Mouse (Mus musculus): Measurements from ENCODE around the gene Ankrd34a. TPM values are rescaled to one million over a fixed set of nuclear protein-coding genes. Genes with fewer than 3 reads are reported as not detected.

Ankrd34a gene
- polyA plus RNA-seq, 1 experiment from 2014 or later, result 3.1 TPM

GRCm38 (mm10) chr3:96564633-96565032 is 31.8 kb upstream of the Ankrd34a start:
- H3K4me3 ChIP-seq, result no peak overlapping the region
- H3K27ac ChIP-seq, result no peak overlapping the region
- peaks cover 22% of the 10 kb centered on the region for H3K36me3 ChIP-seq
- WGBS, result 43% methylated on average over 7 of the region's 7 CpGs
- no peaks in the 10 kb centered on the region for H3K9me3 ChIP-seq
- peak overlapping the region; percentile 14; the same call in 1 of the 2 replicates for H3K4me2 ChIP-seq (replicated peaks)
- peaks cover 32% of the 10 kb centered on the region for H3K4me1 ChIP-seq
- peak overlapping the region; percentile 25; the same call in 1 of the 2 replicates for H3K9ac ChIP-seq
- no peak for ATAC-seq (ENCODE audit: low FRiP score, low read depth)
- H3K27me3 ChIP-seq, result no peaks in the 10 kb centered on the region

GRCm38 (mm10) chr3:96565105-96565504 is 31.3 kb upstream of the Ankrd34a start:
- no peak overlapping the region; the same call in 1 of the 2 replicates for H3K9ac ChIP-seq
- H3K9me3 ChIP-seq, result no peaks in the 10 kb centered on the region
- no peak for ATAC-seq (ENCODE audit: low FRiP score, low read depth)
- 81% methylated on average over 3 of the region's 3 CpGs for WGBS
- H3K36me3 ChIP-seq, result peaks cover 17% of the 10 kb centered on the region
- no peak overlapping the region for H3K4me3 ChIP-seq
- peaks cover 27% of the 10 kb centered on the region for H3K4me1 ChIP-seq
- H3K27me3 ChIP-seq, result no peaks in the 10 kb centered on the region
- no peak overlapping the region for H3K4me2 ChIP-seq (replicated peaks)
- H3K27ac ChIP-seq, result no peak overlapping the region

- Histone ChIP-seq H3K9me3 (no peaks in the 10 kb centered on the region), H3K4me1 (peaks cover 12% of the 10 kb centered on the region), H3K27me3 (no peaks in the 10 kb centered on the region), H3K9ac (no peak overlapping the region), H3K4me3 (no peak overlapping the region), H3K27ac (no peak overlapping the region), H3K36me3 (peaks cover 1% of the 10 kb centered on the region; the same call in 1 of the 2 replicates), H3K4me2 (replicated peaks) (no peak overlapping the region)
- 77% methylated on average over 8 of the region's 8 CpGs for WGBS
- no peak for ATAC-seq (ENCODE audit: low FRiP score, low read depth)
Measured at GRCm38 (mm10) chr3:96566661-96567450, 29.6 kb upstream of the Ankrd34a start.

GRCm38 (mm10) chr3:96568605-96569004 is 27.8 kb upstream of the Ankrd34a start:
- Histone ChIP-seq H3K27ac (peak overlapping the region; percentile 39; the same call in 1 of the 2 replicates), H3K27me3 (no peaks in the 10 kb centered on the region), H3K9me3 (no peaks in the 10 kb centered on the region), H3K36me3 (no peaks in the 10 kb centered on the region), H3K4me3 (no peak overlapping the region), H3K4me1 (peaks cover 12% of the 10 kb centered on the region), H3K9ac (no peak overlapping the region), H3K4me2 (replicated peaks) (no peak overlapping the region)
- 86% methylated on average over 8 of the region's 8 CpGs for WGBS
- no peak for ATAC-seq (ENCODE audit: low FRiP score, low read depth)

- Histone ChIP-seq H3K27ac (no peak overlapping the region), H3K36me3 (no peaks in the 10 kb centered on the region), H3K27me3 (no peaks in the 10 kb centered on the region), H3K4me3 (no peak overlapping the region), H3K4me1 (peaks cover 3% of the 10 kb centered on the region), H3K9ac (no peak overlapping the region), H3K4me2 (replicated peaks) (no peak overlapping the region), H3K9me3 (no peaks in the 10 kb centered on the region)
- 91% methylated on average over 13 of the region's 13 CpGs for WGBS
- ATAC-seq (ENCODE audit: low FRiP score, low read depth), result no peak
Measured at GRCm38 (mm10) chr3:96569506-96569905, 26.9 kb upstream of the Ankrd34a start.

- no peaks in the 10 kb centered on the region for H3K36me3 ChIP-seq
- WGBS, result 85% methylated on average over 11 of the region's 11 CpGs
- H3K27me3 ChIP-seq, result no peaks in the 10 kb centered on the region
- H3K4me2 ChIP-seq (replicated peaks), result no peak overlapping the region
- H3K27ac ChIP-seq, result no peak overlapping the region
- no peaks in the 10 kb centered on the region for H3K9me3 ChIP-seq
- H3K4me3 ChIP-seq, result no peak overlapping the region
- ATAC-seq (ENCODE audit: low FRiP score, low read depth), result no peak
- no peaks in the 10 kb centered on the region for H3K4me1 ChIP-seq
- no peak overlapping the region for H3K9ac ChIP-seq
Measured at GRCm38 (mm10) chr3:96569966-96570605, 26.4 kb upstream of the Ankrd34a start.

GRCm38 (mm10) chr3:96570643-96571042 is 25.8 kb upstream of the Ankrd34a start:
- ATAC-seq (ENCODE audit: low FRiP score, low read depth), result no peak

GRCm38 (mm10) chr3:96571336-96571735 is 25.1 kb upstream of the Ankrd34a start:
- WGBS, result 72% methylated on average over 2 of the region's 2 CpGs
- H3K36me3 ChIP-seq, result no peaks in the 10 kb centered on the region
- no peak overlapping the region for H3K27ac ChIP-seq
- H3K4me1 ChIP-seq, result peaks cover 8% of the 10 kb centered on the region; the same call in 1 of the 2 replicates
- H3K4me3 ChIP-seq, result no peak overlapping the region
- no peaks in the 10 kb centered on the region for H3K9me3 ChIP-seq
- ATAC-seq (ENCODE audit: low FRiP score, low read depth), result no peak
- H3K27me3 ChIP-seq, result no peaks in the 10 kb centered on the region
- H3K4me2 ChIP-seq (replicated peaks), result no peak overlapping the region
- no peak overlapping the region for H3K9ac ChIP-seq

More at GRCm38 (mm10) chr3:96570643-96571042, 25.8 kb upstream of the Ankrd34a start:
- no peaks in the 10 kb centered on the region for H3K36me3 ChIP-seq
- H3K9ac ChIP-seq, result no peak overlapping the region
- WGBS, result 73% methylated on average over 7 of the region's 7 CpGs
- H3K27me3 ChIP-seq, result no peaks in the 10 kb centered on the region
- no peak overlapping the region for H3K4me2 ChIP-seq (replicated peaks)
- H3K4me3 ChIP-seq, result no peak overlapping the region
- peaks cover 1% of the 10 kb centered on the region; the same call in 1 of the 2 replicates for H3K4me1 ChIP-seq
- no peak overlapping the region for H3K27ac ChIP-seq
- no peaks in the 10 kb centered on the region for H3K9me3 ChIP-seq

- Histone ChIP-seq H3K4me1 (peaks cover 16% of the 10 kb centered on the region), H3K27ac (no peak overlapping the region), H3K36me3 (no peaks in the 10 kb centered on the region), H3K9ac (no peak overlapping the region), H3K4me3 (no peak overlapping the region), H3K27me3 (no peaks in the 10 kb centered on the region), H3K9me3 (no peaks in the 10 kb centered on the region), H3K4me2 (replicated peaks) (no peak overlapping the region)
- WGBS, result 73% methylated on average over 16 of the region's 16 CpGs
- no peak for ATAC-seq (ENCODE audit: low FRiP score, low read depth)
Measured at GRCm38 (mm10) chr3:96571896-96572698, 24.3 kb upstream of the Ankrd34a start.

GRCm38 (mm10) chr3:96573611-96574511 is 22.6 kb upstream of the Ankrd34a start:
- Histone ChIP-seq H3K4me2 (replicated peaks) (no peak overlapping the region), H3K4me1 (peaks cover 19% of the 10 kb centered on the region), H3K4me3 (no peak overlapping the region), H3K36me3 (0 out of 2 replicates have a peak, but pooled peaks cover 4% of the 10 kb centered on the region), H3K27ac (no peak overlapping the region), H3K27me3 (no peaks in the 10 kb centered on the region), H3K9me3 (no peaks in the 10 kb centered on the region), H3K9ac (no peak overlapping the region)
- WGBS, result 76% methylated on average over 18 of the region's 19 CpGs
- no peak for ATAC-seq (ENCODE audit: low FRiP score, low read depth)

- Histone ChIP-seq H3K27me3 (no peaks in the 10 kb centered on the region), H3K4me2 (replicated peaks) (no peak overlapping the region), H3K9ac (no peak overlapping the region), H3K27ac (no peak overlapping the region), H3K36me3 (peaks cover 4% of the 10 kb centered on the region; the same call in 1 of the 2 replicates), H3K9me3 (no peaks in the 10 kb centered on the region), H3K4me1 (peaks cover 25% of the 10 kb centered on the region), H3K4me3 (no peak overlapping the region)
- 90% methylated on average over 8 of the region's 8 CpGs for WGBS
- ATAC-seq (ENCODE audit: low FRiP score, low read depth), result no peak
Measured at GRCm38 (mm10) chr3:96575272-96575984, 21.0 kb upstream of the Ankrd34a start.
